Mouse (Mus musculus) stomach, embryonic 15.5 days (tissue): ENCODE data around the gene Wdr74. TPM values are rescaled to one million over a fixed set of nuclear protein-coding genes. Genes with fewer than 3 reads are reported as not detected.
A peak's percentile ranks its signal among the peaks of the same experiment; 100 is the strongest.

Experiments
- ATAC-seq: fragments of 200-750 bp; cut with Nextera tagmentation; 2 replicates; pipeline ENCODE4 v1.8.0; 2017; ENCODE audit warnings: low read depth, moderate number of reproducible peaks, moderate TSS enrichment; ENCODE audit not compliant: insufficient read depth, low FRiP score
- H3K27ac ChIP-seq: fragments of 300-500 bp; sonication (generic); 2 replicates; pipeline ENCODE4 v1.5.1; 2015; ENCODE audit warnings: mild to moderate bottlenecking, inconsistent platforms
- H3K27me3 ChIP-seq: fragments of 300-500 bp; sonication (generic); replicated peaks from 2 replicates; pipeline ENCODE4 v1.6.1; 2015; ENCODE audit warnings: inconsistent platforms
- H3K36me3 ChIP-seq: fragments of 300-500 bp; sonication (generic); 2 replicates; pipeline ENCODE4 v1.6.1; 2015; ENCODE audit warnings: inconsistent platforms
- H3K4me1 ChIP-seq: fragments of 300-500 bp; sonication (generic); 2 replicates; pipeline ENCODE4 v1.6.1; 2015; ENCODE audit warnings: inconsistent platforms
- H3K4me2 ChIP-seq: fragments of 300-500 bp; sonication (generic); 2 replicates; pipeline ENCODE4 v1.6.1; 2015; ENCODE audit warnings: mild to moderate bottlenecking, inconsistent platforms
- H3K4me3 ChIP-seq: fragments of 300-500 bp; sonication (generic); replicated peaks from 2 replicates; pipeline ENCODE4 v1.5.1; 2015; ENCODE audit warnings: inconsistent platforms
- H3K9ac ChIP-seq: fragments of 300-500 bp; sonication (generic); 2 replicates; pipeline ENCODE4 v1.6.1; 2015; ENCODE audit warnings: inconsistent platforms
- H3K9me3 ChIP-seq: fragments of 300-500 bp; sonication (generic); 2 replicates; pipeline ENCODE4 v1.6.1; 2016; ENCODE audit warnings: inconsistent platforms
- WGBS: fragments of 180-500 bp; shearing (Covaris S2); methylation state at CpG from one replicate; pipeline ENCODE4 v1.1.7; 2015; 5-methylcytosine and 5-hydroxymethylcytosine counted together
- polyA plus RNA-seq: library from polyadenylated mRNA; unstranded; fragments of >200 nt; fragmentation: Nextera tagmentation; extraction: Ambion mirVana; gene quantifications from 2 replicates; pipeline ENCODE4 v1.2.1, GENCODE M21; 2015

Gene Wdr74
- polyA plus RNA-seq, 1 experiment from 2014 or later = 76.3 TPM

DNA sequence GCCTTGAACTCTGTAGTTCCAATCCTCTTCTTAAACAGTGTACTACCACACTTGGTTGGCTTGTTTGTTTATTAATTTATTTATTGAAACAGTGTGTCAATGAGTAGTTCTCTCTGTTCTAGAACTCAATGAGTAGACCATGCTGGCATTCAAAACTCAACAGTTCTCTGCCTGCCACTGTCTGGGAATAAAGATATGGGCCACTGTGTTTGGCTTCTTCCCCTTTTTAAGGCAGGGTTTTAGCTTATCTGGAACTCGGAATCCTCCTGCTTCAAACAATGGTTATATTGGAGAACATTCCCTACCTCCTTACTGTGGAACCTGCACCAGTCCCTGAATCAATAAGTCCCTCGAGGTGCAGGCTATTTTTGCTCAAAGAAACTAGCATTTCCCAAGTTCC lies 23.3 kb downstream of the Wdr74 start:
- ATAC-seq = no peak
- H3K4me3 ChIP-seq = no peak overlapping the region
- WGBS = 77% methylated on average over 2 of the region's 2 CpGs
- H3K27me3 ChIP-seq = no peaks in the 10 kb centered on the region
- peaks cover 6% of the 10 kb centered on the region; the same call in 1 of the 2 replicates for H3K4me1 ChIP-seq
- no peaks in the 10 kb centered on the region for H3K9me3 ChIP-seq
- H3K27ac ChIP-seq = no peak overlapping the region
- H3K9ac ChIP-seq = no peak overlapping the region
- H3K36me3 ChIP-seq = peaks cover 20% of the 10 kb centered on the region
- 0 out of 2 replicates have a peak overlapping the region, but pooled peaks have one; percentile 61 for H3K4me2 ChIP-seq

GRCm38 (mm10) chr19:8760757-8761156 lies 25.1 kb downstream of the Wdr74 start:
- Histone ChIP-seq H3K36me3 (peaks cover 31% of the 10 kb centered on the region), H3K27me3 (no peaks in the 10 kb centered on the region), H3K4me1 (peaks cover 6% of the 10 kb centered on the region; the same call in 1 of the 2 replicates), H3K4me2 (no peak overlapping the region), H3K4me3 (no peak overlapping the region), H3K9ac (no peak overlapping the region), H3K27ac (no peak overlapping the region), H3K9me3 (no peaks in the 10 kb centered on the region)
- ATAC-seq = no peak
- WGBS = 98% methylated on average over 2 of the region's 2 CpGs

GRCm38 (mm10) chr19:8763276-8763675 lies 27.6 kb downstream of the Wdr74 start:
- ATAC-seq = no peak
- Histone ChIP-seq H3K4me2 (no peak overlapping the region), H3K27me3 (no peaks in the 10 kb centered on the region), H3K27ac (no peak overlapping the region), H3K36me3 (peaks cover 54% of the 10 kb centered on the region), H3K9ac (no peak overlapping the region), H3K4me3 (no peak overlapping the region), H3K9me3 (no peaks in the 10 kb centered on the region), H3K4me1 (peaks cover 2% of the 10 kb centered on the region; the same call in 1 of the 2 replicates)
- 90% methylated on average over 4 of the region's 4 CpGs for WGBS

DNA sequence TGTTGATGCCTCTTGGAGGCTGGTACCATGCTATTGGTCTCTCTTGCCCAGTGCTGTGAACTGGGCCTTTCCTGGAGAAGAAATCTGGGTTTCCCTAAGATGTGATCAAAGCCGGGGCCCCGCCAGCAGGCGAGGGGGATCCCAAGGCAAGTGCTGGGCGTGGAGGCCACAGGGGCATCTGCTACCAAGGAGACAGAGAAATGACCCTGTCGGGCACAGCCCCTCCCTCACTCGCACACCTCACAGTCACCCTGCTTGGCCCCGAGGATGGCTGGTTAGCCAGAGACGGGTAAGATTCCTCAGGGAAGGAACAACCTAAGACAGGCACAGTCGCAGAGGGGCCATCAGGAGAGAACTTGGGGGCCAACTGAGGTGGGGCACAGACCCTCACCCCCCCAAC lies 29.9 kb downstream of the Wdr74 start:
- ATAC-seq = no peak
- WGBS = 94% methylated on average over 9 of the region's 9 CpGs
- peaks cover 62% of the 10 kb centered on the region for H3K36me3 ChIP-seq

GRCm38 (mm10) chr19:8770567-8771270 lies 35.1 kb downstream of the Wdr74 start, which contains the start of gene Tmem223:
Tmem223 (plus strand) TSS chr19:8770996.
- peak within 1 kb of the TSS; percentile 58 for H3K27ac ChIP-seq
- no peaks in the 10 kb centered on the region for H3K27me3 ChIP-seq
- H3K4me3 ChIP-seq = peak within 1 kb of the TSS; percentile 56
- no peaks in the 10 kb centered on the region for H3K9me3 ChIP-seq
- peaks cover 15% of the 10 kb centered on the region for H3K4me1 ChIP-seq
- H3K36me3 ChIP-seq = peaks cover 39% of the 10 kb centered on the region
- peak within 1 kb of the TSS; percentile 59 for H3K4me2 ChIP-seq
- 0 out of 2 replicates have a peak, but pooled peaks have one; percentile 13 for ATAC-seq
- H3K9ac ChIP-seq = peak within 1 kb of the TSS; percentile 67
- 21% methylated on average over 29 of the region's 29 CpGs for WGBS

More for the DNA sequence above, 29.9 kb downstream of the Wdr74 start:
- H3K27ac ChIP-seq = no peak overlapping the region
- no peaks in the 10 kb centered on the region for H3K27me3 ChIP-seq
- no peaks in the 10 kb centered on the region for H3K9me3 ChIP-seq
- no peak overlapping the region for H3K4me2 ChIP-seq
- no peak overlapping the region for H3K4me3 ChIP-seq
- no peaks in the 10 kb centered on the region for H3K4me1 ChIP-seq
- H3K9ac ChIP-seq = no peak overlapping the region

GRCm38 (mm10) chr19:8772996-8773395 lies 37.4 kb downstream of the Wdr74 start:
- Histone ChIP-seq H3K9me3 (no peaks in the 10 kb centered on the region), H3K9ac (peak overlapping the region; percentile 71; the same call in 1 of the 2 replicates), H3K27ac (0 out of 2 replicates have a peak overlapping the region, but pooled peaks have one; percentile 100), H3K4me3 (peak overlapping the region; percentile 67), H3K4me2 (peak overlapping the region; percentile 89), H3K36me3 (peaks cover 19% of the 10 kb centered on the region), H3K27me3 (no peaks in the 10 kb centered on the region), H3K4me1 (peaks cover 15% of the 10 kb centered on the region)
- 68% methylated on average over 5 of the region's 5 CpGs for WGBS
- ATAC-seq = no peak

DNA sequence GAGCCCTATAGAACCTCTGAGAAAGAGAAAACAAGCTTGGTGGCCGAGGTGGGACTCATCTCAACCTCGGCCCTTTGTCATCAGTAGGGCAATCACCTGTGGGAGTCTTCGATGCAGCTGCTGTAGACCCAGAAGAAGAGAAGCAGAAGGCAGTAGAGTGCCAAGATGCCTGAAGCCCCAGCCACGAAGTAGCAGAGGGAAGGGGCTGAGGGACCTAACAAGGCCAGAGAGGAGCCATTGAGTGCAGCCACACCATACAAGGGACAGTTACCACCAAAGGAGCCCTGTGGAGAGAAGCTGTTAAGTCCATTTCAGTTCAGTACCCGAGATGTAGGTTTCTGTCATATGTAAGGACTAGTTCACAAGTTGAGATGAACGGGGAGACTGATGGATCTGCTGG lies 37.8 kb downstream of the Wdr74 start:
- Histone ChIP-seq H3K4me1 (peaks cover 15% of the 10 kb centered on the region), H3K4me3 (peak overlapping the region; percentile 67), H3K36me3 (peaks cover 22% of the 10 kb centered on the region), H3K4me2 (peak overlapping the region; percentile 89), H3K27ac (peak overlapping the region; percentile 100), H3K9ac (peak overlapping the region; percentile 71; the same call in 1 of the 2 replicates), H3K27me3 (no peaks in the 10 kb centered on the region), H3K9me3 (no peaks in the 10 kb centered on the region)
- 49% methylated on average over 6 of the region's 6 CpGs for WGBS
- ATAC-seq = no peak

DNA sequence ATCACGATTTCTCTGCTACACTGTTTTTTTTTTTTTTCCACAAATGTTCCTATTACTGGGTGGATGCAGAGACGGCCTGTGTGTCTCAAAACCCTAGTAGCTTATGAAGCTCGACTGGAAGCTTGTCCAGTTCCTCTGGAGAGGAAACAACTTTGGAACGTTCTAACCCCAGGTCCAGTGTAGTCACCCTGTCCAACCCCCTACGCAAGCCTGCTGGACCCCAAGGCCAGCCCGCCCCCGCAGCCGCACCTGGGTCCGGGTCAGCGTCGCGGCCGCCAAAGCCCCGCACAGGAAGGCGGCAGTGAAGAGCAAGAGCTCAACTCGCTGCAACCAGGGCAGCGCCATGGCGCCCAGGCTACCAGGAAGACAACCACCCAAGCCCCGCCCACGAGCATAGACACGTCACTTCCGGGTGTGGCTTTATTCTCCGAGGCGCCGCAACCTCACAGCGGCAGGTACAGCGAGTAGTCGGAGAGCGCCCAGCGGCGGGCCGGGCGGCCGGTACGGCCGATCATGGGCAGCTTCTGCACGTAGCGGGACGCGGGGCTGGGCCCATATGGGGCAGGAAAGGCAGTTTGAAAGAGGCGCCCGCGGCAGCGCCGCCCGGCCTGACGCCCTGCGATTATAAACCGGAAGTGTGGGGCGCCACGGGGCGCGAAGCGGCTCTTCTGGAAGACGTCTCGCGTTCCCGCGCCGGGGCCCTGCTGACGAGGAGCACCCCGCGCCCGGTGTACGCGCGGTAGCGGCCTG lies 38.6 kb downstream of the Wdr74 start, which contains the start of gene Tmem179b:
Gene Tmem179b (minus strand): TSS at position 382 of the 750 bp plus-strand sequence.
- H3K27ac ChIP-seq = peak within 1 kb of the TSS; percentile 100
- H3K9me3 ChIP-seq = no peaks in the 10 kb centered on the region
- ATAC-seq = peak; percentile 91
- peak within 1 kb of the TSS; percentile 67 for H3K4me3 ChIP-seq
- H3K4me1 ChIP-seq = peaks cover 15% of the 10 kb centered on the region
- H3K27me3 ChIP-seq = no peaks in the 10 kb centered on the region
- H3K36me3 ChIP-seq = peaks cover 17% of the 10 kb centered on the region
- peak within 1 kb of the TSS; percentile 71 for H3K9ac ChIP-seq
- WGBS = under 1% methylated on average over 68 of the region's 68 CpGs
- H3K4me2 ChIP-seq = peak within 1 kb of the TSS; percentile 89

DNA sequence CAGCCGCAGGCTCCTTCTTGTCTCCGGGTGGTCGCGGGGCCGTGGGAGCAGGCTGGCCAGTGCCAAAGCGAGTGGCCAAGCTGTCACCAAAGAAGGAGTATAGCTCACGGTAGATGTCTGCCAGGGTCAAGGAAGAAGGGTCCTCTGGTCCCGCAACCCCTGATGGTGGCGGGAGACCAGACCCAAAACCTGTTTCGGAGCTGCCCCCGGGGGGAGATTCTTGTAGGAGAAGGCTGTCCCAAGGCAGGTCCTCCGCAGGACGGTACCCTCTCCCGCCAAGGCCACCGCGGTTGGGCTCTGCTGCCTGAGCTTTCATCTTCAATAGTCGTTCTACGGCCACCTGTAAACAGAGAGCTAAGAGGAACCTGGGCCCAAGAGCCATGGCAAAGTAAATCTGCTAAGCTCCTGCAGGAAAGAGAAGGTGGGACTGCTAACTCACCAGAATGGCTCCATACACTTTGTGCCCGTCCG lies 39.4 kb downstream of the Wdr74 start:
- Histone ChIP-seq H3K9ac (peak overlapping the region; percentile 71), H3K4me3 (peak overlapping the region; percentile 67), H3K4me1 (peaks cover 15% of the 10 kb centered on the region), H3K27me3 (no peaks in the 10 kb centered on the region), H3K27ac (peak overlapping the region; percentile 100), H3K4me2 (peak overlapping the region; percentile 89), H3K9me3 (no peaks in the 10 kb centered on the region), H3K36me3 (peaks cover 15% of the 10 kb centered on the region; the same call in 1 of the 2 replicates)
- 4% methylated on average over 20 of the region's 20 CpGs for WGBS
- peak; percentile 4 for ATAC-seq

GRCm38 (mm10) chr19:8786008-8786781 lies 50.6 kb downstream of the Wdr74 start, which contains the start of gene Taf6l:
Taf6l (minus strand) TSS chr19:8786417.
- Histone ChIP-seq H3K36me3 (0 out of 2 replicates have a peak, but pooled peaks cover 9% of the 10 kb centered on the region), H3K4me1 (no peaks in the 10 kb centered on the region)

DNA sequence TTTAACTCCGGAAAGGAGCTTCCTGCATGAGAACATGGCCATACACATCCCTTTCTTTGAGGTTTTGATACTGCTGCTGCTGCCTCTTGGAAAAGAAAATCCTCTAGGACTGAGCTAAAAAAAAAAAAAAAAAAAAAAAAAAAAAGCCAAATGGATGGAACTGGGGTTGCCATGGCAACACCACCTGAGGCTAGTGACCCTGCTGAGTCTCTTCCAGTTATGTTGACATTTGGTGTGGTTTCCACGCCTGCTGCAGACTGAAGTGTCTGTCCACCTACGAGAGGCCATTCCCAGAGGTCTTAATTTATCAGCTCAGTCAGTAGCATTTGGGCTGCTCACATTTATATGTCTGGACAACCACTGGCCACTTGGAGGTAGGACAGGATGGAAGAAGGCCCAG lies 52.9 kb downstream of the Wdr74 start:
- H3K4me1 ChIP-seq = no peaks in the 10 kb centered on the region
- H3K27me3 ChIP-seq = no peaks in the 10 kb centered on the region
- 26% methylated on average over 3 of the region's 3 CpGs for WGBS
- H3K9me3 ChIP-seq = no peaks in the 10 kb centered on the region
- no peak overlapping the region for H3K4me3 ChIP-seq
- H3K4me2 ChIP-seq = no peak overlapping the region
- peaks cover 14% of the 10 kb centered on the region for H3K36me3 ChIP-seq
- no peak overlapping the region for H3K27ac ChIP-seq
- no peak overlapping the region for H3K9ac ChIP-seq
- ATAC-seq = no peak

More at GRCm38 (mm10) chr19:8786008-8786781, 50.6 kb downstream of the Wdr74 start, which contains the start of gene Taf6l:
- no peaks in the 10 kb centered on the region for H3K9me3 ChIP-seq
- peak within 1 kb of the TSS; percentile 61; the same call in 1 of the 2 replicates for H3K9ac ChIP-seq
- H3K4me3 ChIP-seq = peak within 1 kb of the TSS; percentile 75
- peak; percentile 99 for ATAC-seq
- peak within 1 kb of the TSS; percentile 70 for H3K4me2 ChIP-seq
- WGBS = under 1% methylated on average over 32 of the region's 32 CpGs
- H3K27me3 ChIP-seq = no peaks in the 10 kb centered on the region
- peak within 1 kb of the TSS; percentile 87 for H3K27ac ChIP-seq
